Mouse (Mus musculus) cerebellum, adult 2 months (tissue): Measurements from ENCODE around the gene Fam198b. TPM values are rescaled to one million over a fixed set of nuclear protein-coding genes. Genes with fewer than 3 reads are reported as not detected.
"Not testable (repeated sequence)": the region's sequence is repeated elsewhere in the genome, so short reads cannot be mapped to it uniquely, and the experiment has no call there.

Experiments
- DNase-seq, 2 experiments: peaks; one replicate each; pipeline ENCODE4 v3.0.0; 2021
- H3K27ac ChIP-seq: fragments of 200-500 bp; 2 replicates; pipeline ENCODE4 v1.5.1; 2012; ENCODE audit warnings: low read length, control low read depth, inconsistent platforms; ENCODE audit not compliant: insufficient read depth
- H3K27me3 ChIP-seq: fragments of 200-500 bp; 2 replicates; pipeline ENCODE4 v1.6.1; 2012; ENCODE audit warnings: inconsistent platforms, mild to moderate bottlenecking, low read length, moderate library complexity; ENCODE audit not compliant: control insufficient read depth, insufficient read depth
- H3K4me1 ChIP-seq: fragments of 200-500 bp; 2 replicates; pipeline ENCODE4 v1.6.1; 2011; ENCODE audit warnings: low read length; ENCODE audit not compliant: control insufficient read depth, insufficient read depth
- H3K4me3 ChIP-seq: fragments of 200-500 bp; replicated peaks from 2 replicates; pipeline ENCODE3; 2011; ENCODE audit warnings: mild to moderate bottlenecking, low read depth, low read length, control low read depth; ENCODE audit not compliant: insufficient read depth
- CTCF ChIP-seq: fragments of 200-500 bp; IDR thresholded peaks from 2 replicates; pipeline ENCODE4 v1.5.1; 2011; ENCODE audit warnings: low read depth, mild to moderate bottlenecking, control low read depth, low read length, moderate library complexity, borderline replicate concordance; ENCODE audit not compliant: insufficient read depth
- POLR2A ChIP-seq: fragments of 200-500 bp; IDR thresholded peaks from 2 replicates; pipeline ENCODE4 v1.6.1; 2011; ENCODE audit warnings: low read length, control low read depth, borderline replicate concordance; ENCODE audit not compliant: insufficient read depth
- WGBS: fragments of 180-500 bp; shearing (Covaris S2); methylation state at CpG from one replicate; pipeline ENCODE4 v1.1.7; 2018; 5-methylcytosine and 5-hydroxymethylcytosine counted together
- polyA plus RNA-seq: library from polyadenylated mRNA; depleted of rRNA; stranded (reverse); fragments of >200 nt; gene quantifications from 2 replicates; pipeline ENCODE4 v1.2.3, GENCODE M21; 2012

Fam198b gene
- polyA plus RNA-seq, 1 experiment, result 1.5 TPM

DNA sequence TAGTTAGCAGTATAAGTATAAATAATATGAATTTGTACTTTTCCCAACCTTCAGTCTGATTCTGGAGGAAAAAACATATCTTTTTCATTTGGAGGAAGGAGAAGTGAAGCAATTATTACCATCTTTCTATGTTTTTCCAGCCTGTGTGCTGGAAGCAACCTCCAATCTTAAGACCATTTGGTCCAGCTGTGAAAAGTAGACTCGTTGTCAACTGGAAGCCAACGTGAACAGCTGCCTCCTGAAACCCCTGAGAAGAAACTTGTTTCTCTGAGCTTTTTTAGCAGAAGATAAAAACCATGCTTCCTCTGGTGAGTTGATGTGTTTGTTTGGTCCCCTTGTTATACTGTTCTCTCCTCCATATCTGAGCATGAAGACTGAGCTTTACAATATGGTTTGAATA, 84.1 kb downstream of the Fam198b start:
- TF ChIP-seq POLR2A, result no peak
- no peak for DNase-seq
- WGBS, result 75% methylated on average over 2 of the region's 2 CpGs
- no peaks in the 10 kb centered on the region for H3K27me3 ChIP-seq
- H3K4me3 ChIP-seq, result no peak overlapping the region
- no peaks in the 10 kb centered on the region for H3K4me1 ChIP-seq
- H3K27ac ChIP-seq, result no peak overlapping the region

- WGBS, result 89% methylated on average over 3 of the region's 3 CpGs
- not testable (repeated sequence) for H3K27me3 ChIP-seq
Measured at GRCm38 (mm10) chr3:79969536-79969935, 85.2 kb downstream of the Fam198b start.

GRCm38 (mm10) chr3:79970070-79970469, 85.7 kb downstream of the Fam198b start:
- H3K4me1 ChIP-seq, result no peaks in the 10 kb centered on the region
- TF ChIP-seq CTCF (no peak), POLR2A (no peak)
- H3K4me3 ChIP-seq, result no peak overlapping the region
- DNase-seq, result no peak
- WGBS, result 33% methylated on average over 2 of the region's 2 CpGs
- no peak overlapping the region for H3K27ac ChIP-seq
- no peaks in the 10 kb centered on the region for H3K27me3 ChIP-seq

More at GRCm38 (mm10) chr3:79969536-79969935, 85.2 kb downstream of the Fam198b start:
- not testable (repeated sequence) for H3K4me1 ChIP-seq, DNase-seq, H3K4me3 ChIP-seq, H3K27ac ChIP-seq

DNA sequence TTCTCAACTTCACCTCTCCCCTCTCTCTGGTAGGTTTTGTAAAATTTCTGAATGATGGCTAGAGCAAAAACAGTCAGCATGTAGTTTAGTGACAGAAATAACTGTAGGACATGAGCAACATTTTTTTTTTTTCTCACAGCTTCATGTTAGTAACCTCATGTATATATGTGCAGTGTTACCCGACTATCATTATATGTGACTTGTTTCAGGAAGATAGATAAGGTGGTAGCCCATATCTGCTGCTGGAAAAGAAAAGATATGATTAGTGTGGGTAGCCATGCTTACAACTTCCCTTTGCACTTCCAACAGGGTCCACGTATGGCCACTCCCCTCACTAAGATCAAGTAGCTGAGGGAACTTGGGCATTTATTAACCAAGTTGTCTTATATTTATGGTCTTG, 86.2 kb downstream of the Fam198b start:
- no peak for TF ChIP-seq POLR2A
- TF ChIP-seq CTCF, result no peak
- Histone ChIP-seq H3K4me1 (no peaks in the 10 kb centered on the region), H3K4me3 (no peak overlapping the region), H3K27me3 (no peaks in the 10 kb centered on the region), H3K27ac (no peak overlapping the region)
- WGBS, result 80% methylated on average over 2 of the region's 2 CpGs
- DNase-seq, result no peak

DNA sequence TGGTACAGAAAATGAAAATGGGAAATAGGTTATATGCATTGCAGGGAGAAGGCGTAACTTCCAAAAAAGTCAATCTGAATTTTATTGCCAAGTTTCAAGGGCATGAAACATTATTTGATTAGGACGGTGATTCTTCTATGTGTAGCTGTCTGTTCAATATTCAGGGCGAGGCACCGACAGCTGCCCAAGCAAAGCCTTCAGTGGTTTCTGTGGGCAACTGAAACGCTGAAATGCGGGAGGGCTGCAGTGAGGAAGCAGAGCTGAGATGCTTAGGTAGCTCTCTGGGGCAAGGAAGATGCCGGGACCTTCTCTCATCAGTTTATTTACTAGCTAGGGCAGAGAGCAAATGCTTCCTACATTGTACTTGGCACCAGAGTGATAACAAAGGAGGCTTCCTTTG, 87.2 kb downstream of the Fam198b start:
- Histone ChIP-seq H3K4me1 (no peaks in the 10 kb centered on the region), H3K4me3 (no peak overlapping the region), H3K27ac (no peak overlapping the region), H3K27me3 (no peaks in the 10 kb centered on the region)
- DNase-seq, result no peak
- WGBS, result 63% methylated on average over 7 of the region's 7 CpGs
- TF ChIP-seq CTCF, result no peak
- no peak for TF ChIP-seq POLR2A

DNA sequence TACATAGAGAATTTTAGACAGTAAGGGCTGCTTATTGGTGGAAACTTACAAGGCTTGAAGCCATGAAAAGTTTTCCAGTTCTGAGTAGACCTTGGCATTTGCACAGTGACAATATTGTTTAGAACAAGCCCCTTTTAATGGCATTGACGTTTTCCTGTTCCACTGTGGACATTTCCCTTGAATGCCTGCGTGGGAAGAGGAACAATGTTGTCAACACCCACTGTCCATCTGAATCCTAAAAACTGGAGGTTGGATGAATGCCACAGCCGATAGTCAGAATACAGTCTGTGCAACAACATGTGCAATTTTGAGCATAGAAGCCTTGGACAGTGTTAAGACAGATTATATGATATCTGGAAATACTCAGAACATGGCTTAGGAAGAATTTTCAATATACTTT, 92.5 kb downstream of the Fam198b start:
- no peak for DNase-seq
- Histone ChIP-seq H3K4me3 (no peak overlapping the region), H3K4me1 (no peaks in the 10 kb centered on the region), H3K27ac (no peak overlapping the region), H3K27me3 (no peaks in the 10 kb centered on the region)
- 20% methylated on average over 3 of the region's 3 CpGs for WGBS
- TF ChIP-seq POLR2A (no peak), CTCF (no peak)

GRCm38 (mm10) chr3:79977656-79978450, 93.5 kb downstream of the Fam198b start:
- 88% methylated on average over 11 of the region's 11 CpGs for WGBS
- no peak for TF ChIP-seq CTCF
- TF ChIP-seq POLR2A, result no peak
- H3K4me3 ChIP-seq, result no peak overlapping the region
- H3K27me3 ChIP-seq, result no peaks in the 10 kb centered on the region
- H3K27ac ChIP-seq, result no peak overlapping the region
- no peaks in the 10 kb centered on the region for H3K4me1 ChIP-seq
- no peak for DNase-seq

GRCm38 (mm10) chr3:79980714-79981113, 96.4 kb downstream of the Fam198b start:
- Histone ChIP-seq H3K4me1 (no peaks in the 10 kb centered on the region), H3K4me3 (no peak overlapping the region), H3K27me3 (no peaks in the 10 kb centered on the region), H3K27ac (no peak overlapping the region)
- no peak for TF ChIP-seq CTCF
- TF ChIP-seq POLR2A, result no peak
- 84% methylated on average over 1 of the region's 1 CpGs for WGBS
- no peak for DNase-seq

DNA sequence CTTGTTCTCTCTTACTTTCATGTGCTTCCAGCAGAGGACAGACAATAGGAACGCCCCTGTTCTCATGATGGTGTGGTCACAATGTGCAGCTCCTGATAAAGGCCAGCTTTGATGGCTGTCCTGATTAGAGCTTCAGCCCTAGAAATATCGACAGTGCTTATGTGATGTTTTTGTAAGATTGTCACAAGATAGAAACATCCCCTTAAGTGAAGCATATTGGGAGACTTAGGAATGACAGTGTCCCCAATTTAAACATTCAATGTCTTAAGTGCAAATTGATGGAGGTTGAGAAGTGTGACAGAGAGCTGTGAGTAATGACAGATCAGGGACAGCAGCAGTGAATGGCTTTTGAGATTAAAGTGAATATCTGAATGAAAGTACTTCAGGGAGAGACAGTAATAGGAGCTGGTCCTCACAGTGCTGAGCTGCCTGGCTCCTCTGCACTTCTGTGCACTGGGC, 99.7 kb downstream of the Fam198b start:
- TF ChIP-seq CTCF (no peak), POLR2A (no peak)
- 73% methylated on average over 2 of the region's 2 CpGs for WGBS
- Histone ChIP-seq H3K27me3 (no peaks in the 10 kb centered on the region), H3K27ac (no peak overlapping the region), H3K4me3 (no peak overlapping the region), H3K4me1 (no peaks in the 10 kb centered on the region)
- DNase-seq, result no peak
